Mouse (Mus musculus) brain, embryonic 18.5 days (tissue): ENCODE measurements around the gene Clip3.
A peak's percentile ranks its signal among the peaks of the same experiment; 100 is the strongest.

Experiments used
- DNase-seq: peaks from one replicate; pipeline ENCODE4 v3.0.0-alpha.2; 2012; ENCODE audit warnings: low read depth, low spot score

Gene Clip3

GRCm38 (mm10) chr7:30326427-30326826 is 34.9 kb downstream of the Clip3 start:
- no peak for DNase-seq

DNA sequence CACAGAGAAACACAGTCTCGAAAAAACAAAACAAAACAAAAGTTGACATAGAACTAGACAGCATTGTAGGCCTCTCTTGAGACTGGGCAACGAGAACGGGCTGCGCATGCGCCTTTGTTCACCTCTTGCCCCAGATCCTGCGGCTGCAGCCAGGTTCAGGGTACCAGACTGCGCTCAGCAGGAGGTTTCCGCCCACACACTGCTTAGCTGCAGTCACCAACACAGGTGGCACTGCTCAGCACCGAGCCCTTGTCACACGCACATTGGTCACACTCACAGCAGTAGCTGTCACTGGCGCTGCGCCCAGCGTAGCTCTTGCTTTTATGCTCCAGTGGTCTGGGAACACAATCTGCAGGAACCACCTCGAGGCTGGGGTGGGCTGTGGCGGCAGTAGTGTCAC is 35.6 kb downstream of the Clip3 start:
- no peak for DNase-seq

- DNase-seq, result no peak
Observed at GRCm38 (mm10) chr7:30328379-30328778, 36.9 kb downstream of the Clip3 start.

DNA sequence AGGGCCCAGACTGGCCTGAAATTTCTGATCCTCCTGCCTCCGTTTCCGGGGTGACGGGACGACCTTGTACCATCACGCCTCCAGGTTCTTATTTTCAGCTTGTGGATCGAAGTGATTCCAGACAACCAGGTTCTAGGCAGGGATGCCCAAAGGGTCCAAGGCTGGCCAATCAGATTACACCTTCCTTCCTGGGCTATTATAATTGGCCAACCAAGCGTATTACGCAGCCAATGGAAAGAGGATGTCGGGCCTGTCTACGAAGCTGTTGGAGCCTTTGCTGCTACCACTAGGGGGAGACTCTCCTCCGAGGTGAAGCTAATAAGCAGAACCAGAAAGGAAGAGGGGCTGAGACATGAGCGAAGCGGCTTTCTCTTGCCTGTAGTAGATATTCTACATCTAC is 40.4 kb downstream of the Clip3 start:
- DNase-seq, result peak; percentile 89

GRCm38 (mm10) chr7:30332622-30333259 is 41.2 kb downstream of the Clip3 start:
- no peak for DNase-seq

GRCm38 (mm10) chr7:30333436-30333835 is 41.9 kb downstream of the Clip3 start:
- DNase-seq, result no peak

DNA sequence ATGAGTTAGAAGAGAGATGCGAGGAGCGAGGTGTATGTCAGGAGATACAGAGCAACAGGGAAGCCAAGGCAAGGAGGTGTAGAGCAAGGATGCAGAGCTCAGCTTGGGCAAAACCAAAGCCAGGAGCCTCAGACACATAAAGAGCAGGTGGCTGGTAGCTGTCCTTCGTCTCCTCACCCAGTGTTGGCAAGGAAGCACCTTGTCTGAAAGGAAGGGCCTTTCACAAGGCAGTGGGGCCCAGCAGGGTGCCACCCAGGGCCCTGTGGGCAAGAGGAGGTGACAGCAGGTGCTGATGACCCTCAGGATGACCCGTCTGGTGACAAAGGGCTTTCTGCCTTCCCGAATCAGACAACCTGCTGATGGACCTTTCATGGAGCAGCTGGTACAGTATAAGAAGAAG is 43.0 kb downstream of the Clip3 start:
- DNase-seq, result no peak

DNA sequence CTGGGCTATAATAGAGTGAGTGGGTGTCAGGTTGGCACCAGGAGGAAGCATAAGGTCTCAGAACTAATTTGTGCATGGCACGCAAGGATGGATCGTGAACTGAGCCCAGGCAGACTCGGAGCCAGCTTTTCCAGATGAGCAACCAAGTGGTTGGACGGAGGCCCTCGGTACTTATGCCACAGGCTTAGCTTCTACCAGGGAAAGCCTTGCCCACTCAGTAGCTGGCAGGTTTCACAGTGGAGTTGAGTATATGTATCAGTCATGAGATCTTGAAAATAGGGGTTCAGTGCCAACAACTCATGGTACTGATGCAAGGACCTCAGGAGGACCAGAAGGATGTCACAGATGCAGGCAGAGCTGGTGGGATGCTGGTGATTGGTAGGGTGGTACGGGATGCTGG is 44.2 kb downstream of the Clip3 start:
- no peak for DNase-seq

DNA sequence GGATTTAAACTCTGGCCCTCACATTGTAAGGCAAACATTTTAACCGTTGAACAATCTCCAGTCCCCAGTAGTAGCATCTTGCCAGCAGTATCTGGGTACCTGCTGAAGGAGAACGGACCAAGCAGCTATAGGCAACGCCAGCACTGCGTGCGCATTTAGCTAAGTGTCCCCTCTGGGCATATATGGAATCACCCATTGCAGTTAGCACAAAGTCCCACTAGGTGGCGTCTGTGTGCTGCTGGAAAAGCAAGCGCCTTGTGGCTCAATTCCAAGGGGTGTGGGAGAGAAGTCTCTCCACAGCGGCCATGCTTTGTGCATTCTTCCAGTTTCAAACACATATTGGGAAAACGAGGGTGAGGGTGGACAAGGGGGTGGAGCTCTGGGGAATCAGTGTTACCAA is 44.9 kb downstream of the Clip3 start:
- DNase-seq, result peak; percentile 78

DNA sequence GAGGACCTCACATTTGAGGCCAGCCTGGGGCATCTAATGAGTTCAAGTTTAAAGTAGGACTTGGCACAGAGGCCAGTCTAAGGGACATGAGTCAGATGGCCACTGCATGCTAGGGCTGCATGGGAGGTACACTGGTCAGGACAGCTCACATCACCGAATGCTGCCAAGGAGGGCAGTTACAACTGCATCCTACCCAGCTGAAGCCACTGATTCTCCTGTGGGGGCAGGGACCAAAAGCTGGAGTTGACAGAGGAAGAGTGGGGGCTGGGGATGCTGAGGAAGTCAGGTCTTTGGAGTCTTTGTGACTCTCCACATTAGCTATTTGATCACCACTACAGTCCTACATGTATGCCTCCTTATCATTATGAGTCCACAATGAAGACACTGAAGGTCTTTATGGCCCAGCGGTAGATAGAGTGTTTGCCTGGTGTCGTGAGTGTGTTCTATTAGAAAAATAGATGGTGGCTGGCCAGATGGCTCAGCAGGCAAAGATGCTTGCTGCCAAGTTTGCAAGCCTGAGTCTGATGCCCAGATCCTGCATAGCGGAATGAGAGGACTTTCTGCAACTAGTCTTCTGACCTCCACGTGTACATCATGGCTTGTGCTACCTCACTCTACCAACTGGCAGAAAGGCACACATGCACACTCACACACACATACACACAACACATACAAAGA is 48.0 kb downstream of the Clip3 start:
- no peak for DNase-seq

GRCm38 (mm10) chr7:30346635-30347379 is 55.3 kb downstream of the Clip3 start:
- DNase-seq, result no peak

DNA sequence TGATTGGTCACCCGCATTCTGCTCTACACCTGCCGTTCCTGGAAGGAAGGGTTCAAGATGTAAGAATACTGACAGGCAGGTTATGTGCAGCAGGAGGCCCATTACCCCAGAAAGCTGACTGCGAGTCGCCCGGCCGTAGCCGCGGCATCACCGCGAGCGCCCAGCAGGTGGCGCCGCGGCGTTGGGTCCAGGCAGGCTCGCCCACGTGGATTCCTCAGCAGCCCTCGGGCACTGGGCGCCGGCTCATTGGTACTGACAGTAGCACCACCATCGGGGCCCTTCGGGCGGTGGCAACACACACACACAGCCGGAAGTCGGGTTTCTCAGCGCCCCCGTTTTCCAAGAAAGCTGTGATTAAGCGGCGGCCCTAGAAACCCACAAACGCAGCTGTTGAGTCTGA is 56.3 kb downstream of the Clip3 start:
- DNase-seq, result no peak

- DNase-seq, result no peak
Observed at GRCm38 (mm10) chr7:30353279-30353822, 61.8 kb downstream of the Clip3 start.

- DNase-seq, result no peak
Observed at GRCm38 (mm10) chr7:30354059-30354458, 62.5 kb downstream of the Clip3 start.
